Mouse (Mus musculus): ENCODE results near the gene Gm3424. TPM values are rescaled to one million over a fixed set of nuclear protein-coding genes. Genes with fewer than 3 reads are reported as not detected.
"Not testable (repeated sequence)": the region's sequence is repeated elsewhere in the genome, so short reads cannot be mapped to it uniquely, and the experiment has no call there.

Gene Gm3424
- polyA plus RNA-seq (2012; rRNA removed) = not detected in 2 replicates

DNA sequence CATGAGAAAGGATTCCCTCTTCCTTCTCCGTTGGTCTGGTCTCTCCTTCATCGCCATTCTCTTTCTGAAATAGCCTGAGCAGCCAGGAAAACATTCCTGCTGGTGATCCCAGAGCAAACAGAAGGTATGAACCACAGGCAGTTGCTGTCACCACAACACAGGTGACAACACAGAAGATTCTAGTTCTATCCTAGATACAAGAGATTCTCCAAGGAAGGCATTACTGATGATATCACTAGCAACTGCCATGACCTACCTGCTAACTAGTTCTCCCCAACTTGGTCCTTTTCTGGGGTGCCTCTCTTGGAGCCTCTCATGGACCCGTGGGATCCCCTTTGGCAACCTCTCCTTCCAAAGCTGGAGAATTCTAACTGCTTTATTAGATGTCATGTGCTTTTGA is at the start of gene Gm3424:
Gene Gm3424 (minus strand): TSS at position 101 of the 400 bp plus-strand sequence.
- DNase-seq (ENCODE audit: extremely low spot score in 1 of 2, low spot score in 1 of 2) = not testable (repeated sequence)

DNA sequence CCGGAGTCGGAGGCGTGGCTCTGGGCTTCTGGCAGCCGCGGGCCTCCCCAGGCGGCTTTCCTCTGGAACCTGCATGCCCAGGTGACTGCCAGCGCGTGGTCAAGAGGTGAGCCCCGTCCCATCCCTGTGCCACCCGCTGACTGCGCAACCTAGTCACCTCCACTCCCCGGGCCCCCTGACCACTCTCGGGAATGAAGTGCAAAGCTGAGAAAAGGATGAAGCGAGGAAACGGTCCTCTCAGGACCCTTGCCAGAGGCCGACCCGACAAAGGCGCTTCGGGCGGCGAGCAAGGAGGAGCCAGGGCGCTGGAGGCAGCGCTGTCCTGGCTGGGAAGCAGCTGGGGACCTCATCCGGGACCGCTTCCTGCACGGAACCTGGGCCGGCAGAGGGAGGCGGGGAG is 49.7 kb upstream of the Gm3424 start:
- not testable (repeated sequence) for DNase-seq (ENCODE audit: extremely low spot score in 1 of 2, low spot score in 1 of 2)

DNA sequence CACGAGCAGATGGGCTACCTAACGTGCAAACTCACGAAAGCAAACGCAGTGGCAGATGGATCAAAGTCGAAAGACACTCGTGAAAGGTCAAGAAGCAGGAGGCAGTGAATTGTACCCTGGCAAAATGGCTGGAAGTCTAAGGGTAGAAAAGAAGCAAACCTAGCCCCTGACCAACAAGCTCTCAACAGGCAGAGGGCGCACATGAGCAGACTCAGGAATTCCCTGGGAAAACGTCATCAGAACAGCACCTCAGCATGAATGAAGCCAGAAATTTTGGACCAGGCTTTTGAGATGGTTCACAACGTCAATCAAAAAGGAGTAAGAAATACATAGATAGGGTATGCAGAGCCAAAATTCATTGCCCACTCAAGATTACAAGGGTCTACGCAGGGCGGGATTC is 49.0 kb upstream of the Gm3424 start:
- peak in 1 of 2 experiments; percentile 71 for DNase-seq (ENCODE audit: extremely low spot score in 1 of 2, low spot score in 1 of 2)

DNA sequence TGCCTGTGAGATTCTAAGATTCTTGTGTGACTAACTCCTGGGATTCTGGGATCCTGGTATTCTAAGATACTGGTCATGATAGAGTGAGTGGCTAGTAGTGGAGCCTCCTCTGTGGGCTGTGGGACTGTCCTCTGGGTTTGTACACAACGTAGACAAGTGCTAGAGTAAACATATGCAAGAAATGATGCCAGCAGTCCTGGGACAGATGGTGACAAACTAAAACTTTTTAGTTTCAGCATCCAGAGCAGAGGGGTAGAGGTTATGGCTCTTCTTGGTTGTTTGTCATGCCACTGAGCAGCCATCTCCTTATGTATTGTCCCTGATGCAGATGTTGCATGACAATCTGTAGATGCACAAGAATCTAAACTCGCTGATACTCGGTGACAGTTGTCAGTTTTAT is 25.8 kb upstream of the Gm3424 start:
- DNase-seq (ENCODE audit: extremely low spot score in 1 of 2, low spot score in 1 of 2) = not testable (repeated sequence)

DNA sequence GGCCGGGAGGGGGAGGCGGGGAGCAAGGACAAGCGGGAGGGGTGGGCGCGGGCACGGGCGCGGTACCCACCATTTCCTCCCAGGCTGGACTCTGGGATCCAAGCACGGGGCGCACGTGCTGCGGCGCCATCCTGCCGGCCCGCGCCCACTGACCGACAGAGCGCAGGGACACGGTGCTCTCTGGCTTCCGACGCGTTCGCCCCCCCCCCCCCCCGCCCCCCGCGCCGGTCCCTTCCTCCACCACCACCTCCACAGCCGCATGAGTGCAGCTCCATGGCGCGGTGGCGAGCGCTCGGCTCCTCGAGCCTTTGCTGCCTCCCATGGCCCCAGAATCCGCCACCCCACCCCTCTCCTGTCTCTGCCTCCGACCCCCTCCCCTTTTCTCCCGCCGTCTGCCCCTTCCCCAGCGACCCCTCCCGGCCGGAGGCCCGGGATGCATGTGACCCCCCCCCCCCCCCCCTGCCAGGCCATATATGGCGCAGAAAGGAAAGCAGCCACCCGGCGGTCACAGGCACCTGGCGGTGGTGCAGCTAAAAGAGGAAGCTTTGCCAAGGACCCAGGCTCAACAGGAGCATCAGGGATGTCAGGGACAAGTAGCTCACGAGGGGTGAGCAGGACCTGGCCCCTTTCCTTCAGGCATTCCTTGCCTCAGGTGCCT is 17.3 kb downstream of the Gm3424 start:
- not testable (repeated sequence) for DNase-seq (ENCODE audit: extremely low spot score in 1 of 2, low spot score in 1 of 2)

DNA sequence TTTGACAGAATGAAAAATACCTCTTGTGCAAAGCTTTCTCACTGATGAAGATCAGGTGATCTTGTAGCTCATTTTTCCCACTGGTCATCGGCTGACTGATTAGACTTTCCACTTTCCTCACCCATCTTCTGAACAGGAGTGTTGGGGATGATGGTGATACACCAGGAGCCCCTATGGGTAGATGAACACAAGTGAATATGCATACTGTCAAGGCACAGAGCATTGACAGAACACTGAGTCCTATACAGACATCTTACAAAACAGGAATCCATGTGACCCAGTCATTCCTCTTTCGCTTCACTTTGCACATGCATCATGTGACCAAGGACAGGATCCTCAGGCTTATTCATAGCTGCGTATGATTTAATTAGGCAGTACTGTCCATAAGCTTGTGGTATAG is 22.2 kb downstream of the Gm3424 start, which contains the start of gene Gm3383:
Gene Gm3383 (minus strand): TSS at position 101 of the 400 bp plus-strand sequence.
- DNase-seq (ENCODE audit: extremely low spot score in 1 of 2, low spot score in 1 of 2) = not testable (repeated sequence)

Other genes with a start within 250 kb of the Gm3424 start
- gene Gm8265, start 197.3 kb downstream of the Gm3424 start, polyA plus RNA-seq (2012; rRNA removed) = not detected in 2 replicates
- not detected in 2 replicates for gene Gm9603, start 142.9 kb downstream of the Gm3424 start, polyA plus RNA-seq (2012; rRNA removed)
- 0.21 and 0.38 TPM in 2 replicates for gene Gm3373, start 88.8 kb downstream of the Gm3424 start, polyA plus RNA-seq (2012; rRNA removed)
- 1.7 and 2.1 TPM in 2 replicates for gene Gm3383, start 22.3 kb downstream of the Gm3424 start, polyA plus RNA-seq (2012; rRNA removed)
- 0.12 and 0.13 TPM in 2 replicates for gene Gm8237, start 50.1 kb upstream of the Gm3424 start, polyA plus RNA-seq (2012; rRNA removed)
- 1.4 TPM in 2 replicates for gene Gm3248, start 131.4 kb upstream of the Gm3424 start, polyA plus RNA-seq (2012; rRNA removed)
- not detected in 2 replicates for gene Gm3453, start 148.8 kb upstream of the Gm3424 start, polyA plus RNA-seq (2012; rRNA removed)
- gene Gm6337, start 227.9 kb upstream of the Gm3424 start, polyA plus RNA-seq (2012; rRNA removed) = not detected in 2 replicates

Data from frontal cortex, adult 2 months (tissue).